Comparison of ENCODE assay signal across 8 mouse cellular contexts in the genomic region with DNA sequence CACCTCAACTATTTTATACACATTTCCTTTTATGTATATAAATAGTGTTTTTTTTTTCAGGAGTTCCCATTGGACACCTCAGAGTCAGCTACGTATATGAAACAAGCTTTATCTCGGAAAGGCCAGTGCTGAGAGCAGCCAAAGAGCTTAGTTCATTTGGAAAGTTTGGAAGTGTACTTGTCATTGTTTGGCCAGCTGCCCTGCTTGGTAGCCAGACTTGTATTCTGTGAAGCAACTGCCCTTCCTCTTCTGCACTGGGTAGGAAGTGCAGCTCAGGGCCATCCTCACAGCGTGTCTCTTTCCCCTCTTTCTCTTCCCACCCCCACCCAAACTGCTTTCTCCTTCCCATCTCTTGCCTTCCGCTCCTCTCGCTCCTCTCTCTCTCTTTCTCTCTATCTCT. TPM values are rescaled to one million over a fixed set of nuclear protein-coding genes. Genes with fewer than 3 reads are reported as not detected.
DNase-seq lines count a peak whose midpoint lies in the region; ATAC-seq and TF ChIP-seq lines count a peak whose summit lies in the region.

No protein-coding gene starts in this region.

- TF ChIP-seq CTCF in C2C12 (IDR thresholded peaks at IDR 0.05; ENCODE audit: control insufficient read depth, insufficient read depth, insufficient read length), result no peak

- H3K27ac ChIP-seq in forebrain, embryonic 14.5 days (ENCODE audit: low read depth, low read length), result no peak overlapping the region
- no peak overlapping the region for H3K27ac ChIP-seq in forebrain, embryonic 12.5 days
- H3K27ac ChIP-seq in macrophage, result peak overlapping the region; percentile 49
- no peak overlapping the region for H3K27ac ChIP-seq in hindbrain, embryonic 14.5 days

- H3K79me3 ChIP-seq in C2C12 (ENCODE audit: low read depth), result peaks cover 79% of the 10 kb centered on the region

- H3K27me3 ChIP-seq in forebrain, embryonic 14.5 days (replicated peaks; ENCODE audit: control insufficient read depth, insufficient read depth, low read length), result no peaks in the 10 kb centered on the region
- no peaks in the 10 kb centered on the region for H3K27me3 ChIP-seq in forebrain, embryonic 12.5 days
- H3K27me3 ChIP-seq in C2C12 (ENCODE audit: control insufficient read depth, insufficient read depth, insufficient read length), result no peaks in the 10 kb centered on the region
- peaks cover 5% of the 10 kb centered on the region; the same call in 1 of the 2 replicates for H3K27me3 ChIP-seq in hindbrain, embryonic 14.5 days (ENCODE audit: control insufficient read depth, insufficient read depth, low read length)

- no peak overlapping the region for H3K9ac ChIP-seq in forebrain, embryonic 14.5 days (ENCODE audit: low read length)
- H3K9ac ChIP-seq in forebrain, embryonic 12.5 days, result no peak overlapping the region
- no peak overlapping the region for H3K9ac ChIP-seq in hindbrain, embryonic 14.5 days

- H3K9me3 ChIP-seq in forebrain, embryonic 14.5 days (replicated peaks; ENCODE audit: control insufficient read depth, low read length), result no peaks in the 10 kb centered on the region
- H3K9me3 ChIP-seq in forebrain, embryonic 12.5 days, result no peaks in the 10 kb centered on the region
- H3K9me3 ChIP-seq in hindbrain, embryonic 14.5 days (ENCODE audit: control insufficient read depth, low read length), result no peaks in the 10 kb centered on the region

- no peak overlapping the region for H3ac ChIP-seq in C2C12 (ENCODE audit: control insufficient read depth, insufficient read length, low read depth)

- 64% methylated on average over 5 of the region's 5 CpGs for WGBS in forebrain, embryonic 14.5 days
- 81% methylated on average over 5 of the region's 5 CpGs for WGBS in forebrain, embryonic 12.5 days
- WGBS in macrophage (ENCODE audit: missing documents), result 31% methylated on average over 3 of the region's 5 CpGs
- 71% methylated on average over 5 of the region's 5 CpGs for WGBS in hindbrain, embryonic 14.5 days

- no peaks in the 10 kb centered on the region for H3K4me1 ChIP-seq in forebrain, embryonic 14.5 days (ENCODE audit: control insufficient read depth, insufficient read depth, low read length)
- H3K4me1 ChIP-seq in forebrain, embryonic 12.5 days, result peaks cover 14% of the 10 kb centered on the region
- peaks cover 7% of the 10 kb centered on the region for H3K4me1 ChIP-seq in hindbrain, embryonic 14.5 days (replicated peaks; ENCODE audit: control insufficient read depth, insufficient read depth, low read length)

- peak; percentile 62 for DNase-seq in forebrain, embryonic 14.5 days (ENCODE audit: low spot score)
- DNase-seq in gastrocnemius, postnatal 10 days, result peak; percentile 78
- peak; percentile 47 to 60 for DNase-seq in kidney, postnatal 4 days
- DNase-seq in thymus, postnatal 36 days, result no peak
- no peak for DNase-seq in hindbrain, embryonic 14.5 days (ENCODE audit: low spot score)

- H3K79me2 ChIP-seq in C2C12 (ENCODE audit: control insufficient read depth, insufficient read depth), result peaks cover 96% of the 10 kb centered on the region
- peaks cover 90% of the 10 kb centered on the region for H3K79me2 ChIP-seq in macrophage (ENCODE audit: inconsistent target)

- ATAC-seq in forebrain, embryonic 14.5 days, result no peak
- no peak for ATAC-seq in forebrain, embryonic 12.5 days (ENCODE audit: low FRiP score)
- no peak for ATAC-seq in hindbrain, embryonic 14.5 days (ENCODE audit: low FRiP score)

- no peak overlapping the region for H3K4me3 ChIP-seq in forebrain, embryonic 14.5 days (ENCODE audit: low read depth, low read length)
- no peak overlapping the region for H3K4me3 ChIP-seq in forebrain, embryonic 12.5 days (replicated peaks)
- no peak overlapping the region for H3K4me3 ChIP-seq in C2C12 (ENCODE audit: insufficient read depth, poor library complexity, severe bottlenecking)
- H3K4me3 ChIP-seq in macrophage (ENCODE audit: inconsistent target), result no peak overlapping the region
- no peak overlapping the region for H3K4me3 ChIP-seq in hindbrain, embryonic 14.5 days (replicated peaks; ENCODE audit: low read length)

- H3K4me2 ChIP-seq in forebrain, embryonic 14.5 days (ENCODE audit: low read length), result no peak overlapping the region
- no peak overlapping the region for H3K4me2 ChIP-seq in forebrain, embryonic 12.5 days
- no peak overlapping the region for H3K4me2 ChIP-seq in hindbrain, embryonic 14.5 days (replicated peaks)

- H3K36me3 ChIP-seq in forebrain, embryonic 14.5 days (ENCODE audit: control insufficient read depth, insufficient read depth, low read length), result no peaks in the 10 kb centered on the region
- H3K36me3 ChIP-seq in forebrain, embryonic 12.5 days (replicated peaks), result no peaks in the 10 kb centered on the region
- H3K36me3 ChIP-seq in C2C12 (ENCODE audit: control insufficient read depth, insufficient read depth) (peaks cover 18% of the 10 kb centered on the region), macrophage (ENCODE audit: inconsistent target) (no peaks in the 10 kb centered on the region)
- H3K36me3 ChIP-seq in hindbrain, embryonic 14.5 days (replicated peaks; ENCODE audit: control insufficient read depth, insufficient read depth), result no peaks in the 10 kb centered on the region

TF ChIP-seq in C2C12, 6 proteins besides CTCF, POLR2A, EP300 and RAD21:
- TF ChIP-seq MYOG (IDR thresholded peaks at IDR 0.05; ENCODE audit: control insufficient read depth, extremely low read depth, insufficient read length) (no peak), MYOD1 (IDR thresholded peaks at IDR 0.05; ENCODE audit: control insufficient read depth, insufficient read length, low read depth) (peak; percentile 15)

RNA-seq across cellular contexts. Expression of gene Itgav, which starts 5.1 kb away (rescaled TPM):
- 16.2 and 17.7 TPM in 2 replicates for polyA plus RNA-seq in forebrain, embryonic 14.5 days (2014; fragmentation: Nextera tagmentation; extraction: Ambion mirVana)
- polyA plus RNA-seq in forebrain, embryonic 12.5 days (2016; fragmentation: Nextera tagmentation; extraction: Ambion mirVana), result 44.4 and 46.5 TPM in 2 replicates
- 32.1 TPM for polyA plus RNA-seq in C2C12 (2012; fragmentation: generic; extraction: Trizol)
- 10 to 100 TPM; 63.7 to 76.4 TPM for total RNA-seq in gastrocnemius, postnatal 10 days (2021)
- 1,000 to 10,000 TPM in 7 of 26 experiments, 100 to 1,000 TPM in 10, 10 to 100 TPM in 9; 58.6 to 2,232 (median 167) TPM for total RNA-seq in macrophage (2018; cell fraction: chromatin; rRNA removed)
- total RNA-seq in macrophage (2018; cell fraction: cytosol; rRNA removed), result 100 to 1,000 TPM in 4 of 26 experiments, 10 to 100 TPM in 22; 25.1 to 328 (median 50.7) TPM
- 1,000 to 10,000 TPM in 1 of 26 experiments, 100 to 1,000 TPM in 22, 10 to 100 TPM in 3; 76.5 to 1,173 (median 223) TPM for total RNA-seq in macrophage (2018; cell fraction: nucleus; rRNA removed)
- polyA plus RNA-seq in macrophage (2018), result 20.8 to 69.6 TPM (median 21.5 TPM) in 3 replicates
- 35.3 and 36.7 TPM in 2 replicates for polyA plus RNA-seq in hindbrain, embryonic 14.5 days (2014; fragmentation: Nextera tagmentation; extraction: Ambion mirVana)

Comparison
In these comparisons a context has a peak if more than half of its experiments do, and no peak if none do; other contexts are left out.
1. DNase-seq: peak in forebrain, embryonic 14.5 days (single experiment), gastrocnemius, postnatal 10 days (single experiment) and kidney, postnatal 4 days (2 of 2); none in thymus, postnatal 36 days (0 of 2) and hindbrain, embryonic 14.5 days (single experiment).